Mouse (Mus musculus): ENCODE measurements around the gene Hist2h3b. TPM values are rescaled to one million over a fixed set of nuclear protein-coding genes. Genes with fewer than 3 reads are reported as not detected.
A peak's percentile ranks its signal among the peaks of the same experiment; 100 is the strongest.
"Not testable (repeated sequence)": the region's sequence is repeated elsewhere in the genome, so short reads cannot be mapped to it uniquely, and the experiment has no call there.

Gene Hist2h3b
- total RNA-seq, 2 experiments from 2014 or later, result 500 to 681 TPM

DNA sequence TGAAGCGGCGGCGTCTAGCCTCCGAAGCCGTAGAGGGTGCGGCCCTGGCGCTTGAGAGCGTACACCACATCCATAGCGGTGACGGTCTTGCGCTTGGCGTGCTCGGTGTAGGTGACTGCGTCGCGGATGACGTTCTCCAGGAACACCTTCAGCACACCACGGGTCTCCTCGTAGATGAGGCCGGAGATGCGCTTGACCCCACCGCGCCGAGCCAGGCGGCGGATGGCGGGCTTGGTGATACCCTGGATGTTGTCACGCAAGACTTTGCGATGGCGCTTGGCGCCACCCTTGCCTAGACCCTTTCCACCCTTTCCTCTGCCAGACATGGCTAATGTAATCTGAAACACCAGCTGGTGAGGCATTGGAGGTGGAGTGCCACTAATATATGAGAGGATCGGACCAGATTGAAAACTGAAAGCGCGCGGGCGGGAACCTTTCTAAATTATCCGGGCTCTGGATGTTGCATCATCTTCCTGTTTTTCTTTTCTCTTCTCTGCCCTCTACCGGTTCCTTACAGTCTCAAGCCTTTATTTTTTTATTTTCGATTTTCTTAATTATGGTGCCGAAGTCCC lies 5.4 kb upstream of the Hist2h3b start, which contains the start of gene Hist2h4:
Gene Hist2h4, minus strand, starts transcription at position 333 of the 572 bp plus-strand sequence.
- DNase-seq, result peak; percentile 95

DNA sequence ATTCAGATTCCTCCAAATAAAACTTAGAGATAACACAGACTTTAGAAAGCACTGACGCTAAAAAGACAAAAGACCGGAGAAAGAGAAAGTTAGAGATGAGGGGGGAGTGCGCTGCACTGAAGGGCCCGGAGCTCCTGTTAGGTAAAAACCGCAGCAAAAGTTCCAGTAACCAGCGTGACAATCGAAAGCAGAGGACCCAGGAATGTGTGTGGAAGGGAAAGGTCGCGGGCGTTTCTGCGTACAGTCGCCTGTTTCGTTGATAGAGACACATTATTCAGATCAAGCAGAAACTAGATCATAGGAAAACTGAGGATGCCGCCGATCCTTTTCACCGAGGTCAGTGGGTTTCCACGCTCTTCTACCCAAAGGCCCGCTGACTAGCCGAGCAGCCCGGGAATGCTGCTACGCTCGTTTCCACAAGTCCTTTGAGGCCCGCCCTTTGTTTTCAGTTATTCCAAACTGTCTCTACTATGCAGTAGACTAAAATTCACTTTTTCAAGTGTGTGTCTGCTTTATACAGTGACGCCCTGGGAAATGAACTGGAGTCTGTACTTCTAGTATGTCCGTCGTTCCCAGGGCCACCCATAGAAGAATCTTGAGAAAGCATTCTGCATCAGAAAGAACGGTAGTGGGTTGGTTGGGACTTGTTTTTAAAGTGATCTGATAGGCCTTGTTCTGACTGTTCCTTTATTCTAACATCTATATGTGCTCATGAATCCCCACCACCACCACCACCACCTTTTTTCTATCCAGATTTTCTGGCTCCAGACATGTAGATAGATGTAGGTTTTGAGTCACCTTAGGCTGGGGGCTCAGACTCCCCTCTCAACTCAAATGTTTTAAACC lies 4.7 kb upstream of the Hist2h3b start:
- peak; percentile 66 for DNase-seq

DNA sequence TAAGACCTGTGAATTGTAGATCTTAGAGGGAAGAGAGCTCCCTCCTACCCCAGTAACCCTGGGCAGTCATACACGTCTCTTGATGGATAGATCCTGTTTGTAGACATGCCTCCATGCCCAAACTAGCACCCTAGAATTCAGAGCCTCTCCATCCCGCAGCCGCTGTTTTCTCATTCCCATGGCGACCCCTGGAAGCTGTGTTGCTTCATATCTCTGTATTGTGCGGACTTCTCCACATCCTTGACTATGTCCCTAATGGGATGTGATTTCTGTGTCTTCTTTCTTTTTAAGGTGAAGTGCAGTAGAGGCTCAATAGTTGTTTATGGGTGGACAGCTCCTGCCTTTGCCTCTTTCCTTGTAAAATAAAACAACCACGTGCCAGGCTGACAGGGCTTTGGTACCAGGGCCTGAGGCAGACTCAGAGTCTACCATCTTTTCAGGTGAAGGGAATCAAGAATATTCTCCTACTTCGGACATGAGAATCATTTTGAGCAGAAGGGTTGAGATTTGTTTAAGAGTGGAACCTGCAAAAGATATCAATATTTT lies 4.0 kb upstream of the Hist2h3b start:
- DNase-seq, result no peak

DNA sequence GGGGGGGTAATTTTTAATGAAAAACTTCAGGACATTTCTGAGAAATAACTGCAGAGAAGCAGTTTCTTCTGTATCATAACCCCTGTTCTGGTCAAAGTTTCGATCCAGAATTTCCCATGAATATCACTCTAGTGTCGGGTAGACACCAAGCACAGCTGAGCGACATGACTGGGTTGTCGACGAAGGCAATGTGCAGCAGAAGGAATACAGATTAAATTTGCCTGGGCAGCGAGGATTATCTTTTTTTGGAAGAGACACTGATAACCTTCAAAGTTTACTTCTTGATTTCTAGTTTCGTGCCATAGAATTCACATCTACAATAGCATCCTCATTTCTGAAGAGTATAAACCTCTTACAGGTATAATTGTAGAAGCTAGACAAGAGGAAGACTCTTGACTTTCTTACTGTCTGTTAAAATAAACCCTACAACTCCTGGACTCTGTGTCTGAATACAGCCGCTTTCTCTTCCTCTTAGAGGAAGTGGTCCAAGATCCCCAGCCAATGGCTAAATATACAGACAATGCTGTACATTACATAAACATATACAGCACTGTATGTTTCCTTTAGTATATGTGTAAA lies 2.2 kb upstream of the Hist2h3b start:
- DNase-seq, result no peak

DNA sequence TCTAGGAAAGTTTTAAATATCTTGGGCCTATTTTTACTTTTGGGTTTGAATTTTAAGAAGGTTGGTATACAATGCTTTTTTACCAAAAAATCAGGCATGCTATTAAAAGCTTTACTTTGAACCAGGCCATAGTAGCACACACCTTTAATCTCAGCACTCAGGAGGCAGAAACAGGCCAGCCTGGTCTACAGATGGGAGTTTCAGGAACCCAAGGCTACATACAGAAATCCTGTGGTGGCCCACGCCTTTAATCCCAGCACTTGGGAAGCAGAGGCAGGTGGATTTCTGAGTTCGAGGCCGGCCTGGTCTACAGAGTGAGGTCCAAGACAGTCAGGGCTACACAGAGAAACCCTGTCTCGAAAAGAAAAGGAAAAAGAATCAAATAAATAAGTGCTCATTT lies 913 bp upstream of the Hist2h3b start:
- no peak for DNase-seq

DNA sequence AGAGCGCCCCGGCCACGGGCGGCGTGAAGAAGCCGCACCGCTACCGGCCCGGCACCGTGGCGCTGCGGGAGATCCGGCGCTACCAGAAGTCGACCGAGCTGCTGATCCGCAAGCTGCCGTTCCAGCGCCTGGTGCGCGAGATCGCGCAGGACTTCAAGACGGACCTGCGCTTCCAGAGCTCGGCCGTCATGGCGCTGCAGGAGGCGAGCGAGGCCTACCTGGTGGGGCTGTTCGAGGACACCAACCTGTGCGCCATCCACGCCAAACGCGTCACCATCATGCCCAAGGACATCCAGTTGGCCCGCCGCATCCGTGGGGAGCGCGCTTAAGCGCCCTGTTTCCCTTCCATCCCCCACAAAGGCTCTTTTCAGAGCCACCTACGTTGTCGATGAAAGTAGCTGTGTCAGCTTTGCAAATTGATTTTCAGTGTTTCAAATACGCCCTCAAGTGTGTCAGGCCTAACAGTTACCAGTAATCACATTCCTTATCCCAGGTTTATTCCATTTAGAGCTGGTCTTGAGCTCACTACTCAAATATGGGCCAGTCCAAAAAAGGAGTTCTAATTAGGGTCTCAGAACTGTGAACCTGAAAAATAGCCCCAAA lies 423 bp downstream of the Hist2h3b start:
- peak; percentile 26 for DNase-seq

DNA sequence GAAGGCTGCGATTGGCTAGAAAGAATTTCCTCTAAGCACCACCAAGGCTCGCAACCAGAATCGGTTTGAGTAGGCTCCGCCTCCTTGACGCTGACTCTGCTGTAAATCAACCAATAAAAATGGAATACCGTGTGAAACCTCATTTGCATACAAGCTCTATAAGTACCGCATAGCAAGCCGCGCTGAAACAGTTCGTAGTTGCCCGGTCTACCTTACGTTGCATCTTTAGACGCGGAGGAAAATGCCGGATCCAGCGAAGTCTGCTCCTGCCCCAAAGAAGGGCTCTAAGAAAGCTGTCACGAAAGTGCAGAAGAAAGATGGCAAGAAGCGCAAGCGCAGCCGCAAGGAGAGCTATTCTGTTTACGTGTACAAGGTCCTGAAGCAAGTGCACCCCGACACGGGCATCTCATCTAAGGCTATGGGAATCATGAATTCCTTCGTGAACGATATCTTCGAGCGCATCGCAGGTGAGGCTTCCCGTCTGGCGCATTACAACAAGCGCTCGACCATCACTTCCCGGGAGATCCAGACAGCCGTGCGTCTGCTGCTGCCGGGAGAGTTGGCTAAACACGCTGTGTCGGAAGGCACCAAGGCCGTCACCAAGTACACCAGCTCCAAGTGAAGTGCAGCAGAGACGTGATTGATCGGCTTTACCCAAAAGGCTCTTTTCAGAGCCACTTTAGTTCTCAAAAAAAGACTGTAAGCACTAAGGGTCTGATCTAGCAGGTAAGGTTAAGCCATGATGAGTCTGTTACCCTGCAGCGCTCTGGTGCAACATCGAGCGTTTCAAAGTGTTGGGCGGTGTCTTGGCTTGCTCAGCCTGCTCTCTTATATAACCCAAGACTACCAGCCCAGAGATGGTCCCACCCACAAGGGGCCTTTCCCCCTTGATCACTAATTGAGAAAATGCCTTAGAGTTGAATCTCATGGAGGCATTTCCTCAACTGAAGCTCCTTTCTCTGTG lies 1.3 kb downstream of the Hist2h3b start, which contains the start of gene Hist2h2bb:
Gene Hist2h2bb, plus strand, starts transcription at position 242 of the 964 bp plus-strand sequence.
- peak; percentile 89 for DNase-seq

DNA sequence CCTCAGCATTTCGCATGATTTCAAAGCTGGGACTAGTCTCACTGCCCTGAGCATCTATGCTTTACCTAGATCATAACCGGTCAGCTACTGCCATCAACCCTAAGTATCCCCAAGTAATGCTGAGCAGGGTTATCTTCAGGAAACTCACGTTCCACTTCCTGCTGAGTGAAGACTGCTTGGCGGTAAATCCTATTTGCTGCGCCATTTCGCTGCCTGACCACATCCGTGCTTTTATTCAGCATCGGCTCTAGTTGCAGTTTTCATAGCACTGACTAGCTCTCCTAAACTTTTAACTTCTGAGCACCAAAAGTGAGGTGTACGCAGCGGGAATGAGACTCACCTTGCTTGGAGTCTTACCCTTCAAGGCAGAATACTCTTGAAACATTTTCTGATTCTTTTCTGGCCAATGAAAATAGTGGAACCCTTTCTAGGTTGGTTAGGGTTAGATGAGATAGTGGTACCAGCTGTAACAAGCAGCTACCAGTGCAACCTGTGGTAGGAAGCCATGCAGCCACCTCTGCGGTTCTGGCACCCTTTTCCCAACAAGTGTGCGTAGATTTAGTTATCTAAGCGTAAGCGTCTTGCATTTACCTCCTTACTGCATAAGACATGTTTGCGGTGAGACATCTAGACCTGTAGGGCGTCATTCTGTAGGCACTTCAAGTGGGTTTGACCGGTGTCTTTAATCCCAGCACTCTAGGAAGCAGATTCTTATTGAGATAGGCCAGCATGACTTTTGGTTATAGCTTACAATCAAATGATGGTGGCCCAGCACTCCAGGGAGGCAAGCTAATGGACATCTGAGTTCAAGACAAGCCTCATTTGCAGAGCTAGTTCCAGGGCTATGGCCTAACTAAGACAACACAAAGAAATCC lies 5.4 kb downstream of the Hist2h3b start:
- no peak for DNase-seq

DNA sequence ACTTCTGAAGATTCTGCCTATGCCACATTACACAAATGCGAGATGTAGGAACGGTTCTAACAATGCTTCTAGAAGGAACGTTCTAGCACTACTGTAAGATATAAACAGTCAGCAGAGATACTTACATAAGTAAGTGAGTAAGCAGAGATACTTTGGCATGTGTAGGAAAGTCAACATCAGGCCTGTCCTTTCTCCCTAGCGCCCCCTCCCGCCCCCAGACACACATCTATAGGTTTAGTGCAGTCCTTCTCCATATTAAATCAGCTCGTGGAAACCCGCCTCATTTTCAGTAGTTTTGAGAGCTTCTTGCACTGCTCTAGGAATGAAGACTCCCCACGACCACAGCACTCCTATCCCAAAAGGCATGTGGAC lies 9.0 kb downstream of the Hist2h3b start:
- DNase-seq, result peak; percentile 38

DNA sequence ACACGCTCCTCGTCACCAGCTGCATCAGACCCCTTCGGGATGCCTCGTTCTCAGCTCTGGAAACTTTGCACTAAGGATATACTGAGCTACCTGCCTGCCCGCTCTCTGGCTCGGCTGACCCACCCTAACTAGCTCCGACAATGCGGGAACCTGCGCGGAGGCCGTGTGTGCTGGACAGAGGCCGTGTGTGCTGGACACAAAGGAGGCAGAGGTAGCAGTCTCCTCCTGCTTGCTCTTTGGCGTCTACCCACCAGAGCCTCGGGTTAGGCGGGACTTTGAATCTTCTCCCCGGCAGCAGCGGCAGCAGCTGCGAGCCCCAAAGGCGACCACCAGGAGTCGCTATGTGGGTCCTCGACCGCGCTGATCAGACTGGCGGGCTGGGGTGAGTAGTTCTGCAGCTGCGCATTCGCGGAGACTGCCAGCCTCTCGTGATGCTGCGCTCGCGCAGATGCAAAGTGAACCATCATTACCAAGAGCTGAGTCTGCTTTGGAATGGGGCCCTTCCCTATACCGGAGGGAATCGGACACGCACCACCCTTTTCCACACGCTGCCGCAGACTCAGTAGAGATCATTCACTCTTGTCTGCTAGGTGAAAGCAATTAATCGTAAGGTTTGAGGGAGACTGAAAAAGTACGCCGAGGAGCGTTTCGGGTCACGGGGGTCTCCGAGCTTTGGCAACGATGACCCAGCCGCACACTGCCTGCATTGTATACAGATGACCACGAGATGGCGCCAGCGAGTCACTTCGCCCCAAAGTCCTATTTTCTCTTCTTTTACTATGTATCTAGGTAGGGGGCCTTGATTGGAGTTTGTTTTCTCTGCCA lies 9.6 kb downstream of the Hist2h3b start:
- DNase-seq, result peak; percentile 94

DNA sequence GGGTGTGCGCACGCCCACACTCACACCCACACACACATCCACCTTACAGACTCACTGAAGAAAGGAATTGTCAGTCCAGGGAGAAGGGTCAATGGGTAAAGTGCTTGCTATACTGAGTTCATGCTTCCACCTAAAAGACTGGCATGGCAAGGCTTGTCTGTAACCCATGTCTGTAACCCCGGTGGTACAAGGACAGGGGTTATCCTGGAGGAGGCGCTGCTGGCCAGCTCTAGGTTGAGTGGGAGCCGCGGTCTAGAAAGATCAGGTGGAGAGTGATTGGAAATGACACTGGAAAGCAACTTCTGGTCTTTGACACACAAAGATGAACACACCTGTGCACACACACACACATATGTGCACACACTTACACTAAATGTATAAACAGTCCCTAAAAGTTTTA lies 12.2 kb downstream of the Hist2h3b start:
- DNase-seq, result no peak

DNA sequence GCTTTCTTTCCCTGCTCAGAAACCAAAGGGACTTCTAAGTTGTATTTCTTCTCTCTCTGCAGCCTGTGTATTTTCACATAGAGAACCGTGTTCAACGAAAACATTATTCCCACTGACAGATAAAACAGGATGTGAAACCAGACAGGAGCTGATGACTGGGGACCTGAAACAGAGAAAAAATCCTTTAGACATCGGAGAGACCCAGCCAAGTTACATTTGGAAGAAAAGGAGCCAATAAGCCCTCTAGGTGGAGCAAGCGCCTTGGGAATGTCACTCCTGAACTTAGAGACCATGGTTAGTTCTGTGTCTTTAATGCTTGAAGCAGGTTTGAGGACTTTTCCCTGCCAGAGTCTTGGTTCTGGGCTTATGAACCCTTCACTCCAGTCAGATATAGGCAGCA lies 16.0 kb downstream of the Hist2h3b start:
- DNase-seq, result peak; percentile 49

DNA sequence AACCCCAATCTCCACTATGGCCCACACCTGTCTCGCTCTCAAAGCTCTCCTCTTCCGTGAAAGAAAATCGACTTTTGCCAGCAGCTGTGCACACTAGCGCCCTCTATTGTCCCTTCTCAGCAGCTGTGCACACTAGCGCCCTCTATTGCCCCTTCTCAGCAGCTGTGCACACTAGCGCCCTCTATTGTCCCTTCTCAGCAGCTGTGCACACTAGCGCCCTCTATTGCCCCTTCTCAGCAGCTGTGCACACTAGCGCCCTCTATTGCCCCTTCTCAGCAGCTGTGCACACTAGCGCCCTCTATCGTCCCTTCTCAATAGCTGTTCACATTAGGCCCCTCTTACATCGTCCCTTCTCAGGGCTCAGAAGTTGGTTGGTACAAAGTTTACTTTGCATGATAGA lies 18.9 kb downstream of the Hist2h3b start:
- not testable (repeated sequence) for DNase-seq

DNA sequence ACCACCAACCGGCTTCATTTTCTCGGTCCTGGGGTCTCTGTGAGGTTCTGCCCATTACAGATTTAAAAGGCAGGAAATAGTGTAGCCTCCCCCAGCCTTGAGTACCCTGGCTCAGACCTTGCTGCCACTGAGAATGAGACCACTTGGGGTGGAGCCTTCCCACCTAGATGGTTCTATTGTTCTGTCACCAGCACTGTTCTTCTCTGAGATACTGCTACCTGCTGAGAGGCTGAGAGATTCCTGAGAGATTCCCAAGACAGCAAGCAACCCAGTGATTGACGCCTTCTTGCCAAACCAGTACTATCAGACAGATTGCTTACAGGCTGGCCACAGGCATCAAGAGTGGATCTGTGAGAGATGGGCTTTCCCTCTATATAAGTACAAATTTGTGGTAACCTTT lies 20.7 kb downstream of the Hist2h3b start:
- DNase-seq, result no peak

DNA sequence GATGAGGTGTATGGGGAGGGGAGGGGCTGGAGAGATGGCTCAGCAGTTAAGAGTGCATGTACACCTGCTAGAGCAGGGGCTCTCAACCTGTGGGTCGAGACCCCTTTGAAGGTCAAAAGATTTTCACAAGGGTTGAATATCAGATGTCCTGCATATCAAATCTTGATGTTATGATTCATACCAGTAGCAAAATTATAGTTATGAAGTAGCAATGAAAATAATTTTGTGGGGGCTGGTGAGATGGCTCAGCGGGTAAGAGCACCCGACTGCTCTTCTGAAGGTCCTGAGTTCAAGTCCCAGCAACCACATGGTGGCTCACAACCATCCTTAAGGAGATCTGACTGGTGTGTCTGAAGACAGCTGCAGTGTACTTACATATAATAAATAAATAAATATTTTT lies 22.3 kb downstream of the Hist2h3b start:
- DNase-seq, result not testable (repeated sequence)

DNA sequence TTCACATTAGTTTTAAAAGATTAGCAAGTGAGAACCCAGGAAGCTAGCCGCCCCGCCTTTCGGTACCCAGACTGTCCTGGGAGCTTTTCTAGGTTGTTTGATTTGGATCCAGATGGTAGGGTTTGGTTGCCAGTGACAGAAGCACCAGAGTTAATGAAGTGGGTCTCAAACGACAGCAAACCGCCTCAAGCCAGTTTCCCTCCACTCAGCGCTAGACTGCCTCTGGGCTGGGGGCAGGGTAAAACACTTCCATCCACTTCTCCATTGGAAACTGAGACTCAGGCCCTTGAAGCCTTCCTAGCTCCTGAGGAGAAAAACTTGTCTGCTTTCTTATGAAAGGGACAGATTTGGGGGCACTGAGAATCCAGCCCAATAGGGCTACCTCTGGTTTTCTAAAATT lies 24.2 kb downstream of the Hist2h3b start:
- no peak for DNase-seq

DNA sequence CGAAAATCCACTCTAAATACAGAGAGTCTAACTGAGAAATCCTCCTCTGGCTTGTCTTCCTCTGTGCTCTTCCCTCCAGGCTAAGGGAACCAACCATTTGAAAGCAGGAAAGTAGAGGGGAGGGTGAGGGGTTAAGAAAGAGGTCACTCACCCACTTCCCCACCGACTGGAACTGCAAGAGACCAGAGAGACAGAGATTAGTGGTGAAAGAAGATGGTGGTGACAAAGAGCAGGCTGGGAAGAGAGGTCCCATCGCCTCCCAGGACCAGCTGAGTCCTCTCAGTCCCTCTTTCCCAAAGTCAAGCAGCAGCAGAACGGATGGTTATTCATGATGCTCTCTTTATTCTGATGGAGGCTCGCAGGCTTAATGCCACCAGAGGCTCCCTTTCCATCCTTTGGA lies 24.9 kb downstream of the Hist2h3b start:
- no peak for DNase-seq

DNA sequence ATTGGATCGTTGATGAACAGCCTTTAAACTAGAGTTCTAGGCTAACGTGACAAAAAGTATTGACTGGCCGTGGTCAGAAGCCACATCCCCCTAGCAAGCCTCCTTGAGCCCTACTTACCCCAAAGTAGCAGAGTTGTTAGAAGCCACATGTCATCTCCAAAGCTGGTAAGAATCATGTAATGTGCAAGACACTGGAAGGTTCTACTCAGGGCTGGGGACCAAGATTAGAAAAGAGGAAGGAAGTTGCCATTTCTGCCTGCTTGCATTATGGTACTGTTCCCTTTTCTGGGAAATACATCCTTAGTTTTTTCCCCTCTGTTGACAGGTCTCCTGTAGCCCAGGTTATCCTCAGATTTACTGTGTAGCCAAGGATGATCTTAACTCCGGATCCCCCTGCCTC lies 25.3 kb downstream of the Hist2h3b start, which contains the start of gene Fcgr1:
Gene Fcgr1, minus strand, starts transcription at position 183 of the 400 bp plus-strand sequence.
- DNase-seq, result no peak

DNA sequence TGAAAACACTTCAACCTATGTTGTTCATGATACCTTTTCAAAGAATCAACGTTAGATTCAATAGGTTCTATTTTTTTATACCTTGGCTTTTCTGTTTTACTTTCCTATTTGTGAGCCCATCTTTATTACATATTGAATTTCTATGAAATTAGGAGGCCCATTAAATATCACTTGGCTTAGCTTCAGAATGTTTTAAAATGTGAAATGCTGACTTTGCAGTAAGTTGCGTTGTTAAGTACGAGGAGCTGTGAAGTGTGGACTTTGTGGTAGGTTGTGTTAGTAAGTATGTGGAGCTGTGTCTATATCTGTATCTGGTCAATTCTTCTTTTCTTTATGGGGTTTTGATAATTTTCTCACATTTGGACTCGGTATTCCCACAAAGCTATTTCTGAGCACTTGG lies 29.9 kb downstream of the Hist2h3b start:
- DNase-seq, result no peak

All from adrenal gland, postnatal 10 days (tissue).